Mouse (Mus musculus) brain, embryonic 14.5 days (tissue): ENCODE measurements around the gene Ttc23.

Experiments used
- CTCF ChIP-seq: fragments of 200-500 bp; IDR thresholded peaks from 2 replicates; pipeline ENCODE4 v1.5.1; 2012; ENCODE audit warnings: inconsistent platforms, mild to moderate bottlenecking, moderate library complexity, borderline replicate concordance; ENCODE audit not compliant: insufficient read depth, insufficient read length; ENCODE audit errors: extremely low read depth
- POLR2A ChIP-seq: fragments of 200-500 bp; IDR thresholded peaks from 2 replicates; pipeline ENCODE4 v1.6.1; 2012; ENCODE audit warnings: mild to moderate bottlenecking, inconsistent platforms, borderline replicate concordance; ENCODE audit not compliant: poor library complexity, insufficient read depth, insufficient read length, severe bottlenecking; ENCODE audit errors: extremely low read depth

DNA sequence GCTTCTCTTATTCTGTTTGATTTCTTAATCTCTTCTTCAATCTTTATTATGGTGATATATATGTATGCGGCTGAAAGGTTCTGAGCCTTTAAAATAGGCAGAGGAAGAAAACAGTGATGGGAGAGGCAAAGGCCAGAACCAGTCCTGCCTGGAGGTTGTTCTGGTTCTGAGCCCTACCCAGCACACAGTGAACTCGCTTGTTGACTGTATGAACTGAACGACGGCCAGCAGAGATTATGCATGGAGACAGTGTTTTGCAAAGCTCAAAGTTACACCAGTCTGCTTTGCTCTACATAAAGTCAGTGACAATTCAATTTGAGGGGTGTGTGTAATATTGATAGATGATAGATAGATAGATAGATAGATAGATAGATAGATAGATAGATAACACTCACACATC is 52.1 kb downstream of the Ttc23 start:
- TF ChIP-seq CTCF: no peak
- no peak for TF ChIP-seq POLR2A
